Mouse (Mus musculus): ENCODE measurements around the gene Smap1. TPM values are rescaled to one million over a fixed set of nuclear protein-coding genes. Genes with fewer than 3 reads are reported as not detected.
"Not testable (repeated sequence)": the region's sequence is repeated elsewhere in the genome, so short reads cannot be mapped to it uniquely, and the experiment has no call there.

Smap1 gene
- polyA plus RNA-seq (2012; rRNA removed), result 196 and 214 TPM in 2 replicates

DNA sequence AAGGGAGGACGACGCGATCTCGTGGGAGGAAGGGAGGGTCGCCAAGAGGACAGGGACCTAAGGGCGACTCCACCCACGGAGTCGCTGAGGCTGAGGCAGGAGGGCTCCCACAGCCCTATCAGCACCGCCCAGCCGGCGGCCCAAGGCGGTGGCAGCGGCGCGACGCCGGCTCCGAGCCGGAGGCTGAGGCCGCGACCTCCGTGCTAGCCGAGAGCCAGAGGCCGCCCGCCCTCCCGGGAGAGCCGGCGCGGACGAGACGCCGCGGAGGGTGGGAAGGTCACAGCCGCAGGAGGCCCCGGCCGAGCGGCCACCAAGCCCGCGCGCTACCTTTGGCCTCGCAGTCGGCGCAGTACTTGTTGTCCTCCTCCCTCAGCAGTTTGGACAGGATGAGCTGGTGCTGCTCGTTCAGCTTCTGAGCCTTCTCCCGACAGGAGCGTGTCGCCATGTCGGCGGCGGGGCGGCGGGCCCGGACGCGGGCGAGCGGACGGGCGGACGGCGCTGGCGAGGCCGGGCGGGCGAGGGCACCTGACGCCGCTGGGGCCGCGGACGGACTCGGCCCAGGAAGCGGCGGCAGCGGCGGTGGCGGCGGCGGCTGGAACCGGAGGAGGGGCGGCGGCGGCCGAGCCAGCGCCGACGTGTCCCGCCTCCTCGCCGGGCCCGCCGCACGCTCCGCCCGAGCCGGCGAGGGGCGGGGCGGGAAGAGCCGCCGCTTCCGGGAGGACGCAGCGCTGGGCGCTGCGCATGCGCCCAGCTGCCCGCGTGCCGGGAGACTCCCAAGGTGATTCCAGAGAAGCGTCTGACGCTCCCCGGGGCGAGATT lies at the start of gene Smap1:
Gene Smap1, minus strand, starts transcription at position 607 of the 819 bp plus-strand sequence.
- DNase-seq (ENCODE audit: extremely low spot score in 1 of 2, low spot score in 1 of 2), result peak in 1 of 2 experiments; percentile 83

DNA sequence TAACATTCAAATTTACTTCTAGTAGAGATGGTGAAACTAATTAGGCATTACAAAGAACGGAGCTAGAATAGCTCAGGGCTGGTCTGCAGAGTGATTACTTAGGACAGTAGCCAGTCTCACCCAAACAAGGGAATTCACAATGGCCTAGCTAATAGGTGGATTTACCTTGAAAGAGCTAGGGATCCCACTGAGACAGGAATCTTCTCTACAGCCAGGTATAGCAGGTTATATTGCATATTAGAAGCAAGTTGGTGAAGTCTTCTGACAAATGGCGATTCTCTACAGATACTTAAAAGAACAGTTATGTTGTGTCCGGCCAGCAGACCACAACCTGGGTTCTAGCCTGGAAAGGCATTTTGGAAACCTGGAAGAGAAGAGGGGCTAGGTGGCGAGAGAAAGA lies 49.0 kb upstream of the Smap1 start:
- DNase-seq (ENCODE audit: extremely low spot score in 1 of 2, low spot score in 1 of 2), result not testable (repeated sequence)

DNA sequence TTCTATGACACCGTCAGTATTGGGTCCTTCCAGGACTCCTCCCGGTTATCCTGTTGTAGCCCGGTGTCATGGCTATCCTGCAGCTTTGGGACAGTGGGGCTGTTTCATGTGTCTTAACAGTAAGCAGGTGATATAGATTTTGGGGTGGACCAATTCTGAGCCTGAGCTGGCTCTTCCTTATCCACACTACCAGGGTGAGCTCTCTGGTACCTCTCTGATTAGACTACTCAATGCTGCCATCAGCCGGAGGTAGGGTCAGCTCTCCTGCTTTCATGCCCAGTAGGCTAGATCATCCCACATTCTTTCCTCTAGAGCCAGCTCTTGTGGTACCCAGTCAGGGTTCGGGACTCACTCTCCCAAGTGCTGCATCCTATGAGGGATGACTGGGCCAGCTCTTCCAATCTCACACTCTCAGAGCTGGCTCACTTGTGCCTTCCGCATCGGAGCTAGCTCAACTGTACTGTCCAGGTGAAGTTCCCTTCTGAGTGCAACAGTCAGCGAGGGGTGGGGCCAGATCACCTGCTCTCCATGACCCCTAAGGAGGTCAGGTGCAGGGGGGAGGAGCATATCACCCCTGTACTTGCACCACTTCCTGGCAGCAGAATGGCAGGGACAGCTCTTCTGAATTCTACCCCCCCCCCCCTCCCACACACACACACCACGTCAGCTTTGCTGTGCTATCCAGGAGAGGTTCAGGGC lies 46.1 kb upstream of the Smap1 start:
- no peak for DNase-seq (ENCODE audit: extremely low spot score in 1 of 2, low spot score in 1 of 2)

DNA sequence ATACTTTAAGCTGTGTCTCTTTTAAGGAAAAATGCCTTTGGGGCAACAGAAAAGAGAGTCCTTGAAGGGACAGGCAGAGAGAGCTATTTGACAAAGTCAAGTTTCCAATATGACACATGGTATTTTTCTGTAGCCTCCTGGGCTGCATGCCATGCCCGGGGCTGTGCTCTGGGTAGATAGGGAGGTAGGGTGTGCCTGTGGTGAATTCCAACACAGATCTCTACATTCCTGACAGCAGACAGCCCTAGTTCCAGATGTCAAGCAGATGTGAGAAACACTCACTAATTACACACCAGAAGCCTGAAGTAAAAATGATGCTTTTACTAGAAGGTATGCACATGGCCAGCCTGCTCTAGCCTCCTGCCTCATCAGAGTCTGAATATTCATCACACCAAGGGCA lies 44.1 kb upstream of the Smap1 start:
- DNase-seq (ENCODE audit: extremely low spot score in 1 of 2, low spot score in 1 of 2), result no peak

DNA sequence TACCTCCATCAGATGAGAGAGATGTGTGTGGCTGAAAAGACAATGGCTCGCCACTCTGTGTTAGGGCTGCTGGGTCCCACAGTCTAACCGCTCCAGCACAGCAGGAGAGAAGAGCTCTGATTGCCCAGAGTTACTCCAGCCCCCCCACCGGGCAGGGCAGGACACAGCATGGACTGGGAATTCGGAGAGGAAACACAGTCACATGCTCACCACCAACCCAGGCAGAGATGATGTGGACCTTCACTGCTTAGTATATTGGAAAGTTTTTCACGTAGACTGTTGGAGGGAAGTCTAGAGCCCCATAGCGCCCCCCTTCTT lies 37.3 kb upstream of the Smap1 start:
- no peak for DNase-seq (ENCODE audit: extremely low spot score in 1 of 2, low spot score in 1 of 2)

DNA sequence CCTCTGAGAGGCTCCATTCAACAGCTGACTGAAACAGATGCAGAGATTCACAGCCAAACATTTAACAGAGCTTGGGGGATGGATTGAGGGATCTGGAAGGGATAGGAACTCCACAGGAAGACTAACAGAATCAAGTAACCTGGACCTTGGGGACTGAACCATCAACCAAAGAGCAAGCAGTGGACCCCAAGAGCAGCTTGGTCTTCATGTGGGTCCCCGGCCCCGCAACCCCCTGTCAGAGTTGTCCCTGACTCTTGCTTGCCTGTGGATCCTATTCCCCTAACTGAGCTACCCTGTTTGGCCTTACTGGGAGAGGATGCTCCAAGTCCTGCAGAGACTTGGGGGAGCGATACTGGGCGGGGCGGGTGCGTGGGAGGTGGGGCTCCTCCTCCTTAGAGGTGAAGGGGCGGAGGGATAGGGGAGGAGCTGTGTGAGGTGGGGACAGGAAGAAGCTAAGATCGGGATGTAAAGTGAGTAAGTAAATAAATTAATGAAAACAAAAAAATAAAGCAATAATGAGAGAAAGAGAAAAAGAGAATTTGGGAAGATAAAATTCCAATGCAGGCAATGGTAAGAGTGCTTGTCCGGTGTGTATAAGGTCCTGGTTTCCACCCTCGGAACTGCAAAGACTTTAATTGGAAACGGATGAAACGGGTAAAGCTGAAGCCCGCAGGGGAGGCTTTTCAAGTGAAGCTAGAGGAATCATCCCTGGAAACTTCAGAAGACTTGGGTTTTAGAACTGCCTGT lies 36.7 kb upstream of the Smap1 start:
- no peak for DNase-seq (ENCODE audit: extremely low spot score in 1 of 2, low spot score in 1 of 2)

DNA sequence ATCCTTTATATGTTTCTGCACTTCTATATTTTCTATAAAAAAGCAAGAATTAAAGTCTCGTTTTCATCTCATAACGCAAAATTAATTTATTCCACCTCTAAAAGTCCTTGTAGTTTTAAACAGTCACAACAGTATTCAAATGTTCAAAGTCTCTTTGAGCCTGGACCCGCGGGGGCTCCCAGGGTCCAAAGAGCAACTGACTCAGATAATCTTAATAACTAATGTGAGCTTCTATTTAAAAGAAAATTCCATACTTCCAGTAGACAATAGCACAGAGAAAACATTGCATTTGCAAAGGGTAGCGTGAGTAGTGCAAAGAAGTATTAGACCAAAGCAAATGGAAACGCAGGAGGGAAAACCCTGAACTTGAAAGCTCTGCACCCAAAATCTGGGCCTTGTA lies 36.0 kb upstream of the Smap1 start:
- DNase-seq (ENCODE audit: extremely low spot score in 1 of 2, low spot score in 1 of 2), result no peak

DNA sequence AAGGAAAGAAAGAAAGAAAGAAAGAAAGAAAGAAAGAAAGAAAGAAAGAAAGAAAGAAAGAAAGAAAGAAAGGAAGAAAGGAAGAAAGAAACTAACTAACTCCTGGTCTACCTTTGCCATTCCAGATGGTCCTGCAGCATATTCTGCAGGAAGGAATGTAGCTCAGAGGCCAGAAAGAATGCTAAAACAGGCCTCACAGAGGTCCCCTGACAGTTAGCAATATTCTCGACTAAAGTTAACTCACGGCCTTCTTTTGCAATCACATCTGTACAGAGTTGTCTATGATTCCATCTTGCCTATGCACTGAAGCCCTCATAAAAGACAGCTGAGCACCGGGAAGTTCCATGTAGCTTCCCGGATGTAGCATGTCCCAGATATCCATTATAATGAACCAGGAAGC lies 33.4 kb upstream of the Smap1 start:
- DNase-seq (ENCODE audit: extremely low spot score in 1 of 2, low spot score in 1 of 2), result no peak

DNA sequence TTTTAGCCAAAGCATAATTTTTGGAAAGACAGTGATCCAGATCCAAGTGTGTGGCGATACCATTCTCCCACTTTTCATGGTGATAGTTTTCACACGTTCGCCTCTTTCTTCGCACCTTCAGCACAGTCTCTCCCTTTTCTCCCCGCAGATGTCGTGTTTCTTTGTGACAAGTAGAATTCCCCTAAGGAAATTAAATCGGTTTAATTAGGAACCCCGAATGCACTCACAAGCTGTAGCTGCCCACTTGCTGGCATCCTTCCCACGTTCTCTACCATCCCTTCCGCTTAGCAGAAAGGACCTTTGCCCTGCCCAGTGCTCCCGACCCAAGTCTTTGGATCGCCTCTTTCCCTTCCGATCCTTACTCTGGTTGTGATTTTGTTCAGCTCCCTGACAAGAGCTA lies 31.8 kb upstream of the Smap1 start:
- DNase-seq (ENCODE audit: extremely low spot score in 1 of 2, low spot score in 1 of 2), result peak; percentile 63 to 83

DNA sequence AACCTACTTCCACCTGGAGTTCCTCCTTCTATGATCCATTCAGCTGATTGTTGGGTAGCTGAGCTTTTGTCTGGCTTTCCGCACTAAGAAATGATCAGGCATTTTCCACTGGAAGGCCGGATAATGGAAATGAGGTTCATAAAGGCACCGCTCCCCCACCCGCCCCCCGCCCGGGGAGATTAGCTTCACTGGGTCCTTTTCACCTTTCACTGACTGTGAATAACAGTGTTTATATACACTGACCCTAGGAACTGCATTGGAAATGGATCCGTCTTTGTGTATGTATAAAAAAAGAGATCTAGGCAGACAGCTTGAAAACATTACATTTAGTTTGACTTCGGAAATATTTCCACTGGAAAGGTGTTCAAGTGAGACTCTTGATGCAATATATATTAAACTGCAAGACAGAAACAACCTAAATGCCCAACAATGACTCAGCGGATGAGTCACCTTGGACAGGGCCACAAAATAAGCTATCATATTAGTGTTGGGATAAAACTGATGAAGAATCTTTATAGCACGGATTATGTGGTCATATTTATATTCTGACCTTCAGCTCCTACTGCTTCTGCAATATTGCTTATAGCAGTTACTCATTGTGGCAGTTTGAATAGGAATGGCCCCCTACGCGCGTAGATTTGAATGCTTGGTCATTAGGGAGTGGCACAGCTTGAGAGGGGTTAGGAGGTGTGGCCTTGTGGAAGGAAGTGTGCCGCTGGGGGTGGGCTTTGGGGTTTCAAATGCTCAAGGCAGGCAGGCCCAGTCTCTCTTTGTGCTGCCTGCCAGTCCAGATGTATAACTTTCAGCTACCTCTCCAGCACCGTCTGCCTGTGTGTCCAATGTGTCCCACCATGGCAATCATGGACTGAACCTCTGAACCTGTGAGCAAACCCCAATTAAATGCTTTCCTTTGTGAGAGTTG lies 26.9 kb upstream of the Smap1 start:
- no peak for DNase-seq (ENCODE audit: extremely low spot score in 1 of 2, low spot score in 1 of 2)

DNA sequence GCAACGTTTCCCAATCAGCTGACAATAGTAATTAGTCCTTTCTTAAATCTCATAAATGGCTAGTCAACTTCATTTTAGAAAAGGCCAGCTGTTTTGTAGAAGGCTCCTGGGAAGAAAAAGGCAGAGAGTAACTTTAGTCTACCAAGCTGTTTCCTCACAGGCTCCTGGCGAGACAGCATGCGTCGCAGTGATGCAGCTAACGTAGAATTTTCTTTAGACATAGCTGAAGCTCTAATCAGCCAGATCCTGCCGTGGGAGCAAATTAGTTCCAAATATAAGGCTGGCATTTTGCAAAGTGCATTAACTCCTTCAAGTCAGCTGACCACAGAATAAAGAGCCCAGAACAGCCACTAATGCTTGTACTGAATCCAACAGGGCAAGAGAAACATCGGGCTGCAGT lies 26.2 kb upstream of the Smap1 start:
- peak in 1 of 2 experiments; percentile 27 for DNase-seq (ENCODE audit: extremely low spot score in 1 of 2, low spot score in 1 of 2)

DNA sequence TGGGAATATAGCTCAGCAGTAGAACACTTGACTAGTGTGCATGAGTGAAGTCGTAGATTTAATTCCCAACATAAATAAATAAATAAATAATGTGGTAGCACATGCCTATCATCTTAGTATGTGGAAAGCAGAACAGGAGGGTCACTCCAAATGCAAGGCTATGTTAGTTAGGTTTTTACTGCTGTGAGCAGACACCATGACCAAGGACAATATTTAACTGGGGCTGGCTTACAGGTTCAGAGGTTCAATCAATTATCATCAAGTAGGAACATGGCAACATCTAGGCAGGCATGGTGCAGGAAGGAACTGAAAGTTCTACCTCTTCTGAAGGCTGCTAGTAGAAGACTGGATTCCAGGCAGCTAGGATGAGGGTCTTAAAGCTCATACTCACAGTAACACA lies 22.0 kb upstream of the Smap1 start:
- no peak for DNase-seq (ENCODE audit: extremely low spot score in 1 of 2, low spot score in 1 of 2)

DNA sequence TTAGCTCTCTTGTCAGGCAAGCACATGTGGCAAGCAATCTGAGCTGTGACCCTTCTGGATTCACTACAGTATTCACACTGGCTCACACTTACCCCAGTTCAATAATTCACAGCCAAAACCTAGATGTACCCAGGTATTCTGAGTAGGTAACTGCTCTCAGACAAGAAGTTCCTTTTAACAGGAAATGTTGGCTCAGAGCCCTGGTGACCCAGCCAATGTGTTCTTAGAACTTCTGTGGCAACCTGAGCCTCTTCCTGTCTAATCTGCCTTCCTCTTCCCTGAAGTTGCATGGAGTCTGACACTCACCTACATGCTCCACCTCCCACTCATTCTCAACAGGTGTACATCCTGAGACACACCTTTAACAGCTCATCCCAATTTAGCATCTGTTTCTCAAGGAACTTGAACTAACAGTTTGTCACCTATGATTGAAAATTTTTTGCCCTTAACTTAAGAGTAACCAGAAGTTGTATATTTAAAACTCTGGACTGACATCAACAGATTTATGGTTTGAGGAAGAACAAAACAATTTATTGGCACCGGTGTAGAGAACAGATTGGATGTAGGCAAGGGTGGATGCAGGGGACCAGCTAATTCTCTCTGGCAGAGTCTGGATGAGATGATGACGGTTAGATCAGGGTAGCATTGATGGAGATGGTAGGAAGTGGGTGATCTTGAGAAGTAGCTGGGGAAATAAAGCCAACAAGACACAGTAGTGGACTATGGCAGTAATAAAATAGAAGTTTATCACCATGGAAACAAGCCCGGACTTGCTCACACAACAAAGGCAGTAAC lies 21.2 kb upstream of the Smap1 start:
- peak in 1 of 2 experiments; percentile 35 for DNase-seq (ENCODE audit: extremely low spot score in 1 of 2, low spot score in 1 of 2)

DNA sequence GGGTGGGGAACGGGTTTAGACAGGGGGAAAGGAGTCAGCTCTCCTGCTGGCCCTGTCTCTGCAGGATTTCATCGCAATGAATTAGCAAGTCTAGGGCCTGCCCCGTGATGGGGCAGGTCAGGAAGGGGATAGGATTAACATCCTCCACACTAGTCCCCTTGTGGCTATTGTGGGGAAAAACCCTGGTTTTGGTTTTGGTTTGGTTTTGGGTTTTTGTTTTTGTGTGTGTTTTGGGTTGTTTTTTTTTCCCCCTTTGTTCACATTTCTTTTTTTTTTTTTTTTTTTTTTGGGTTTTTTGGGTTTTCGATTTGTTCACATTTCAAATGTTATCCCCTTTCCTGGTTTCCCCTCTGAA lies 13.3 kb upstream of the Smap1 start:
- DNase-seq (ENCODE audit: extremely low spot score in 1 of 2, low spot score in 1 of 2), result no peak

DNA sequence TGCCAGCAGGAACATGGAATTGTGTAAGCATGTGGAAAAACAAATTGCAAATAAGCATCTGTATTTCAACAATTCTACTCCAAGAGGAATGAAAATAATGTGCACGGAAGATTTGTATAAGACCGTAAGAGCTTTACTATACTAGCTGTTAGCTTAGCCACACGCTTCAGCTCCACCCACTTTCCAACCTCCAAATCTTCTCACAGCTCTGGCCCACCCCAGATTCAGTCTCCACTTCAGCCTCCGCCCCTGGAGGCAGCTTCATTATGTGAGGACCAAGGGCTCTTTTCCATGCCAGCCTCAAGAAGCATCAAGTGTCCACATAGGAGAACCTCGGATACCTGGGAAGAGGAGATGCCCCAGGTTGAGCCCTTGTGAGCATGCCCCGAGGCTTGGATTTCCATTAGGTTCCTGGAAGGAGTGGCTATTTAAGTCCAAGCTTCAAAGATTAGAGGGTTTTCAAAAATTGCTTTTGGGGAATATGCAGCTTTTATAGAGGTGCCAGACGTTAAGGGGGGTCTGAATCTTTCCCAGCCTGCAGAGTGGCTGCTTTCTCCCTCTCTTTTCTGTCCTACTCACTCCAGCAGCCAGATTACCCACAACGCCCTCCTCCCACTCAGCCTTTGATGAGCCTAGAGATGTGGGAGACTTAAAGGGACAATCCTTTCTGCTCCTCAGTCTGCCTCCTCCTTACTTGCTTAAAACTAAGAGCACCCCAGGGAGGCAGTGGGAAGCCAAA lies 12.7 kb upstream of the Smap1 start:
- DNase-seq (ENCODE audit: extremely low spot score in 1 of 2, low spot score in 1 of 2), result peak; percentile 63 to 76

DNA sequence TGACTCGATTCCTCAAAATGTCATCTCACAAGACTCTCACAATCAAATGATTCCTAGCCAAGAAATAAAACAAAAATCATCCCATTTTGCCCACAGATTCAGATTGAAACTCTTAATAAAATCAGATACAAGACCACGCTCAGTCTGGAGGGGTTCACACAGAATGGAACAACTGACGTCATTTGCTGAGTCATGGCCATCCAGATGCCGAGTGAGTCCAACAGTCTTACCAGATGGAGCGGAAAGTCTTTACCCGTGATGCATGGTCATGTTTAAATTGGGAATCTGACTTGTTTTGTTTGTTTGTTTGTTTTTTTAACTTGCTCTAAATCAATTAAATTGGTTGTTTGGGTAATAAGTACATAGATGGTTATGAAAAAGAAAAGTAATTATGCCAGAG lies 7.3 kb upstream of the Smap1 start:
- DNase-seq (ENCODE audit: extremely low spot score in 1 of 2, low spot score in 1 of 2), result no peak

DNA sequence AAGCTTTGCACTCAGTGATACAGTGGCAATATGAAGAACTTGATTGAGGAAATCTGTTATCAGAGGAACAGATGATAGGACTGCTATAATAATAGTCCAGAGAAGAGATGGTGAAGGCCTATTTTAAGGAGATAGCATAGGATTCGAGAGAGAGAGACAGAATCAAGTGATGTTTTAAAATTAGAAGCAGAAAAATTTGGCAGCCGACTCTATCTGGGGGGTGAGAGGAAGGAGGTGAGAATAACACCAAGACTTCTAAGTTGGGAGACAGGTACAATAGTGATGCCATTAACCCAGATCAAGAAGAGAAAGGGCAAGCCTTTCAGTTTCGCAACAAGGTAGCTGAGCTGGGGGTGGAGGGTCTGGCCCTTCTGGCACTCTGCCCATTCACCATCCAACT lies 6.3 kb upstream of the Smap1 start:
- DNase-seq (ENCODE audit: extremely low spot score in 1 of 2, low spot score in 1 of 2), result peak in 1 of 2 experiments; percentile 34

DNA sequence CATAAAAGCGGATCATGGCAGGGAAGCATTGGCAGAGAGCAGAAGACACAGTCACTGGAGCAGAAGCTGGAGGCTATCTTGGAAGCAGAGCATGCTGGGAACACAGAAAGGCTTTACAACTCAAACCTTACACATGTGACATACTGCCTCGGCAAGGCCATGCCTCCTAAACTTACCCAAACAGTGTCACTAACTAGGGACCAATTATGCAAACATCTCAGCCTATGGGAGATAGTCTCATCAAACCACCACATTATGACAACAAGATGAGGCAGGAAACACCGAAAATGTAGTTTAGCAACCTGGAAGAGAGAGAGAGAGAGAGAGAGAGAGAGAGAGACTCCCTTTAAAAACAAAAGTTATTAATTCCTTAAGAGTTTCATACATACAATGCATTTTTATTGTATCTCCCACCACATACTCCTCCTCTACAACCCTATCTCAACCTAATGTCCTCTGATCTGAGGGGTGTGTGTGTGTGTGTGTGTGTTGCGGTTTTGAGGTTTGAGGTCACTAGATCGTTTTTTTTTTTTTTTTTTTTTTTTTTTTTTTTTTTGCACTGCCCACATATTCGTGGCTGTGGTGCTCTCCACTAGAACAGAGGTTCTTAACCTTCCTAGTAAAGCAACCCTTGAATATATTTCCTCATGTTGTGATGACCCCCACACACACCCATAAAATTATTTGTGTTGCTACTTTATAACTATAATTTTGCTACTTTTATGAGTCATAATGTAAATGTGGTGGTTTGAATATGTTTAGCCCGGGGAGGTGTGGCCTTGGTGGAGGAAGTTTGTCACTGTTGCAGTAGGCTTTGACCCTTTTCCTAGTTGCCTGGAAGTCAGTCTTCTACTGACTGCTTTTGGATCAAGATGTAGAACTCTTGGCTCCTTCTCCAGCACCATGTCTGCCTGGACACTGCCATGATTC lies 1.9 kb upstream of the Smap1 start:
- DNase-seq (ENCODE audit: extremely low spot score in 1 of 2, low spot score in 1 of 2), result no peak
